Mouse (Mus musculus) frontal cortex, postnatal 25 days (tissue): ENCODE results near the gene Srpk2.
"Not testable (repeated sequence)": the region's sequence is repeated elsewhere in the genome, so short reads cannot be mapped to it uniquely, and the experiment has no call there.

Experiments used
- DNase-seq, 2 experiments: peaks; one replicate each; pipeline ENCODE4 v3.0.0; 2022; ENCODE audit warnings: low spot score in 2 of 2

Srpk2 gene

GRCm38 (mm10) chr5:23615586-23616269 is 68.7 kb downstream of the Srpk2 start:
- DNase-seq = no peak

GRCm38 (mm10) chr5:23612856-23613255 is 71.6 kb downstream of the Srpk2 start:
- no peak for DNase-seq

GRCm38 (mm10) chr5:23604036-23604705 is 80.2 kb downstream of the Srpk2 start:
- no peak for DNase-seq

- DNase-seq = no peak
Observed at GRCm38 (mm10) chr5:23599750-23600537, 84.5 kb downstream of the Srpk2 start.

- DNase-seq = no peak
Observed at GRCm38 (mm10) chr5:23599171-23599570, 85.2 kb downstream of the Srpk2 start.

- no peak for DNase-seq
Observed at GRCm38 (mm10) chr5:23598491-23598890, 85.9 kb downstream of the Srpk2 start.

GRCm38 (mm10) chr5:23597999-23598398 is 86.4 kb downstream of the Srpk2 start:
- no peak for DNase-seq

GRCm38 (mm10) chr5:23597260-23597864 is 87.1 kb downstream of the Srpk2 start:
- no peak for DNase-seq

- no peak for DNase-seq
Observed at GRCm38 (mm10) chr5:23596326-23596965, 88.0 kb downstream of the Srpk2 start.

GRCm38 (mm10) chr5:23590298-23590697 is 94.1 kb downstream of the Srpk2 start:
- DNase-seq = not testable (repeated sequence)

GRCm38 (mm10) chr5:23587614-23588013 is 96.8 kb downstream of the Srpk2 start:
- no peak for DNase-seq

GRCm38 (mm10) chr5:23586531-23587453 is 97.6 kb downstream of the Srpk2 start:
- DNase-seq = no peak

GRCm38 (mm10) chr5:23581484-23582060 is 102.8 kb downstream of the Srpk2 start:
- DNase-seq = no peak

GRCm38 (mm10) chr5:23579120-23579880 is 105.1 kb downstream of the Srpk2 start:
- DNase-seq = no peak

- DNase-seq = no peak
Observed at GRCm38 (mm10) chr5:23578322-23578957, 106.0 kb downstream of the Srpk2 start.

- no peak for DNase-seq
Observed at GRCm38 (mm10) chr5:23577847-23578246, 106.6 kb downstream of the Srpk2 start.

- no peak for DNase-seq
Observed at GRCm38 (mm10) chr5:23576336-23577094, 107.9 kb downstream of the Srpk2 start.

GRCm38 (mm10) chr5:23573942-23574341 is 110.5 kb downstream of the Srpk2 start:
- DNase-seq = no peak
